Mouse (Mus musculus) CD4-positive, CD25-positive, alpha-beta regulatory T cell, adult 9 weeks (primary cell): ENCODE measurements around the gene Exoc8. TPM values are rescaled to one million over a fixed set of nuclear protein-coding genes. Genes with fewer than 3 reads are reported as not detected.

Source experiments
- polyA plus RNA-seq: library from polyadenylated mRNA; unstranded; fragments of 100-300 nt; shearing (Covaris generic); gene quantifications from one replicate; pipeline ENCODE4 v1.2.1, GENCODE M21; 2017

Gene Exoc8
- polyA plus RNA-seq = 2.5 TPM

DNA sequence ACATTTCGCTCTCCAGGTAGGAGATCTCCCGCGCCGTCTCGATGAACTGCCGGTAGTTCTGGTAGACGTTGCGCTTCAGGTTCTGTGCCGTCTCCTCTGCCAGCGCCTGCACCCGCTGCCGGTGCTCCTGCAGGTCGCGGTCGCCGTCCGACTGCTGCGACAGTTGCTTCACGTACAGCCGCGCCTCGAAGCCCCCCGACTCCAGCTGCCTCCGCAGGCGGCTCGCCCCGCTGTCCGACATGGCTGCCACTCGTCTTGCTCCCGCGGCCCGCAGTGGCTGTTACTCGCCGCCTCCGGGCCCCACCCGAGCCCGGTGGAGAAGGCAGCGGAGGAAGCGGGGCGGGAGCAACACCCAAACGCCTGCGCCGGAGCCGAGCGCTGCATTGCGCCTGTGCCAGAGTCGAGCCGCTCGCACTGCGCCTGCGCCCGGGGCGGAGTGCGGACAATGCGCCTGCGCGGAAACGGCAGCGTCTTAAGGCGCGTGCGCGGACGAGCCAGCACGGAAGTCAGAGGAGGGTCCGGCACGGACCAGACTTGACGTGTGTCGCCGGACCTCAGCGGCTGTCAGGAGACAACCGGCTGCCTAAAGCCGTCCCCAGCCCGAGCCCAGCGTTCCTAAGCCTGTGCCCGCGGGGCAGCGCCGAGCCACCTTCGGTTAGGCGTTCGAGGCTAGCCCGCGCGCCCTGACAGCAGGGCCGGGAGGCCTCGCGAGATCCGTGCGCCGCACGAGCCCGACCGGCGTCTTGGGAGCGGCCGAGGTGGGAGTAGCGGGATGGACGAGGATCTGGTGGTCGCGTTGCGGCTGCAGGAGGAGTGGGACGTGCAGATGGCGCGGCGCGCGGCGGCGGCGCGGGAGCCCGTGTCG is at the start of gene Exoc8, which contains the start of gene Sprtn:
Gene Exoc8 (minus strand): TSS at position 320 of the 865 bp plus-strand sequence.
Gene Sprtn (plus strand): TSS at position 501 of the 865 bp plus-strand sequence.

DNA sequence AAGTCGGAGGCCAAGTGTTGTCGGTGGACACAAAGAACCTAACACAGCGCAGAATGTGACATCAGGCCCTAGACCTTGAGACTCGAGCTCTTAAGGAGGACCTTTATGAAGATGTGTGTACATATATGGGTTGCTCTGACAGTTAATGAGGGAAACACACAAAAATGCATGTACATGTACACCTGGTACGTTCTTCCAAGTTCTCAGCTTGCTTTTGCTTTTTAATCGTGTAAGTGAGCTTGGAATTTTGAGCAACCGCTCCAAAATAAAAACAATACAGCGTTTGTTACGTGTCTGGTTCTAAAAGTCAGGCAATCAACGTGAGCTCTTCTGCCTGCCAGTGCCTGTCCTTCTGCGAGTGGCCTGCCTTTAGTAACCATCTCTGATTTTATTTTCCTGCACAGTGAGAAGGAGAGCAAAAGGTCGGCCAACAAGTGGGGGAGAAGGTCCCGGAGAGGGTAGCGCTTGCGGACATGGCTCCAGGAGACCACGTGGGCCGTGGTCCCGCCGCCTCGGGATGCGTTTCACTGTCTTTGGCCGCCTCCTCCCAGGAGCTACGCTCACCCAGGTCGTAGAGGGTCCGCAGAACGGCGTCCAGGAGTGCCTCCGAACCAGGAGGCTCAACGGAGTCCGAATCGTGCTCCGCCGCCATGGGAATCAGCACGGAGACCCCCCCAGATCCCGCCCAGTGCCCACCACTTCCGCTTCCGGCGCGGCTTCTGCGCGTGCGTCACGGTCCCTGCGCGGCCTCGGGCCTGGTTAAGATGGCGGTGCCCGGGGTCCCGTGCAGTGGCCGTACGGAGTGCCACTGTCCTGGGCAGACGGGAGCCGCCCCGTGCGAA is 35.0 kb downstream of the Exoc8 start, which contains the start of the genes Gnpat and 2810004N23Rik:
Gene Gnpat (plus strand): TSS at position 713 of the 842 bp plus-strand sequence.
Gene 2810004N23Rik (minus strand): TSS at position 800 of the 842 bp plus-strand sequence.

Other genes with a start within 250 kb of the Exoc8 start
- 0.73 TPM for gene 2310022B05Rik, start 234.3 kb downstream of the Exoc8 start, polyA plus RNA-seq
- gene Ttc13, start 175.7 kb downstream of the Exoc8 start, polyA plus RNA-seq = 27.0 TPM
- gene Arv1, start 175.6 kb downstream of the Exoc8 start, polyA plus RNA-seq = 29.9 TPM
- 0.88 TPM for gene Fam89a, start 145.9 kb downstream of the Exoc8 start, polyA plus RNA-seq
- gene Trim67, start 104.6 kb downstream of the Exoc8 start, polyA plus RNA-seq = 0.04 TPM
- gene Gnpat, start 34.7 kb downstream of the Exoc8 start, polyA plus RNA-seq = 98.6 TPM
- gene 2810004N23Rik, start 34.6 kb downstream of the Exoc8 start, polyA plus RNA-seq = 39.0 TPM
- gene Sprtn, start 181 bp upstream of the Exoc8 start, polyA plus RNA-seq = 2.8 TPM
- 4.9 TPM for gene Egln1, start 51.6 kb upstream of the Exoc8 start, polyA plus RNA-seq
- gene Tsnax, start 115.3 kb upstream of the Exoc8 start, polyA plus RNA-seq = 34.3 TPM
- 0.48 TPM for gene Disc1, start 156.5 kb upstream of the Exoc8 start, polyA plus RNA-seq